Mouse (Mus musculus): ENCODE results near the gene Nup107.

DNA sequence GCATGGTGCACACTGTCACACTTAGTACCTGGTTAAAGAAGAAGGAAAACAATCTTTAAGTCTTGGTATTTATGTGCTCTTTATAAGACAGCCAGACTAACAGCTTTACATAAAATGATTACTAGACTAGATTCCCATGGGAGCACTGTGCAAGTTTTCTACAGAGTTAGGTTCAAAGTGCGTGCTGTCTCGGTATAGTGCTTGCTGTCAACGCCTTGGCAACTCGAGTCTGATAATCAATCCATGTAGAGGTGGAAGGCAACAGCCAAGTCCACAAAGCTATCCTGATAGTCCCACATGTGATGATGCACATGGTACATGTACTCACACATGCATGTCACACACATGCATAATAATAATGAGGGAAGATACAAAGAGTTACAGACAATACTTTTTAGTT lies 32.1 kb upstream of the Nup107 start:
- no peak for TF ChIP-seq POLR2A (IDR thresholded peaks at IDR 0.05; ENCODE audit: low read depth, low read length)
- no peak for TF ChIP-seq EP300 (IDR thresholded peaks at IDR 0.05; ENCODE audit: low read length)
- TF ChIP-seq HCFC1 (IDR thresholded peaks at IDR 0.05; ENCODE audit: low read depth, low read length): no peak
- no peak for TF ChIP-seq CHD2 (IDR thresholded peaks at IDR 0.05; ENCODE audit: low read length)
- TF ChIP-seq MEF2A (IDR thresholded peaks at IDR 0.05; ENCODE audit: borderline replicate concordance, low read depth, low read length): no peak
- no peak for TF ChIP-seq CTCF (conservative IDR thresholded peaks at IDR 0.05 in 1 of 2, IDR thresholded peaks at IDR 0.05 in 1 of 2; ENCODE audit: low read depth in 2 of 2, low read length in 2 of 2)
- TF ChIP-seq CHD1 (IDR thresholded peaks at IDR 0.05; ENCODE audit: low read depth, low read length): no peak
- TF ChIP-seq MAX (IDR thresholded peaks at IDR 0.05; ENCODE audit: low read length): no peak

Data from CH12.LX (cell line).